Mouse (Mus musculus): ENCODE measurements around the gene Agrp. TPM values are rescaled to one million over a fixed set of nuclear protein-coding genes. Genes with fewer than 3 reads are reported as not detected.

Agrp gene
- total and polyA plus RNA-seq, 2 experiments from 2014 or later, result 7.6 TPM; not detected in 1

DNA sequence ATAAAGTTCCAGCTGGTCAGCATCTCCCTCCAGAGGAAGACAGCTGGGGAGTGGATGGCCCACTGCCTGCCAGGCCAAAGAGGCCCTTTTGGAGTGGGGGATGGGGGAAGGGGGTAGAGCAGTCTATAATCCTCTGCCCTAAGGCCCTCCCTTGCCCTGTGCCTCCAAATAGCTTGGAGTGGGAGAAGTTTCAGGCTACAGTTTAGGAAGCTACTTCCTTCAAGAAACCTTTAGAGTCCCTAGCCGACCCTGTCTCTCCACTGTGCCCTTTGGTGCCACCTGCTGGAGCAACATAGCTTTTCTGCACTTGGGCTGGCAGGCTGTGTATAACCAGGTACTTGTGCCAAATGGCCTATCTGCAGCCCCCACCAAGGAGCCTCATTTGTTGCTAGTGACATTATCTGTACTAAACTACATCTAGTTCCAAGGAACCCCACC is 103.3 kb downstream of the Agrp start:
- H3K36me3 ChIP-seq (ENCODE audit: insufficient read depth, low read length), result peaks cover 47% of the 10 kb centered on the region
- no peak for ATAC-seq (ENCODE audit: low FRiP score)
- H3K27me3 ChIP-seq (ENCODE audit: insufficient read depth, low read length), result no peaks in the 10 kb centered on the region
- no peaks in the 10 kb centered on the region for H3K9me3 ChIP-seq (ENCODE audit: low read length)
- H3K9ac ChIP-seq (replicated peaks; ENCODE audit: low read length, poor library complexity, severe bottlenecking), result no peak overlapping the region
- peak; percentile 84 for TF ChIP-seq CTCF (IDR thresholded peaks at IDR 0.05)
- H3K27ac ChIP-seq (ENCODE audit: low read depth, low read length), result no peak overlapping the region
- H3K4me1 ChIP-seq (ENCODE audit: insufficient read depth, low read length), result no peaks in the 10 kb centered on the region
- 0% methylated on average over 1 of the region's 1 CpGs for WGBS
- DNase-seq (ENCODE audit: low spot score), result peak; percentile 78
- no peak overlapping the region for H3K4me2 ChIP-seq (ENCODE audit: low read depth, low read length, poor library complexity, severe bottlenecking)
- no peak overlapping the region for H3K4me3 ChIP-seq (ENCODE audit: low read depth, low read length)

GRCm38 (mm10) chr8:105533439-105533838 is 103.8 kb downstream of the Agrp start:
- no peaks in the 10 kb centered on the region for H3K4me1 ChIP-seq (ENCODE audit: insufficient read depth, low read length)
- H3K4me2 ChIP-seq (ENCODE audit: low read depth, low read length, poor library complexity, severe bottlenecking), result no peak overlapping the region
- H3K36me3 ChIP-seq (ENCODE audit: insufficient read depth, low read length), result peaks cover 47% of the 10 kb centered on the region
- H3K4me3 ChIP-seq (ENCODE audit: low read depth, low read length), result no peak overlapping the region
- DNase-seq (ENCODE audit: low spot score) (no peak), ATAC-seq (ENCODE audit: low FRiP score) (no peak)
- H3K27me3 ChIP-seq (ENCODE audit: insufficient read depth, low read length), result no peaks in the 10 kb centered on the region
- 34% methylated on average over 2 of the region's 2 CpGs for WGBS
- no peak overlapping the region; the same call in 1 of the 2 replicates for H3K27ac ChIP-seq (ENCODE audit: low read depth, low read length)
- no peaks in the 10 kb centered on the region for H3K9me3 ChIP-seq (ENCODE audit: low read length)
- H3K9ac ChIP-seq (replicated peaks; ENCODE audit: low read length, poor library complexity, severe bottlenecking), result no peak overlapping the region
- TF ChIP-seq CTCF (IDR thresholded peaks at IDR 0.05), result no peak

GRCm38 (mm10) chr8:105531774-105532173 is 105.4 kb downstream of the Agrp start:
- 60% methylated on average over 2 of the region's 2 CpGs for WGBS
- ATAC-seq (ENCODE audit: low FRiP score) (no peak), DNase-seq (ENCODE audit: low spot score) (no peak)
- Histone ChIP-seq H3K4me1 (ENCODE audit: insufficient read depth, low read length) (no peaks in the 10 kb centered on the region), H3K27ac (ENCODE audit: low read depth, low read length) (no peak overlapping the region), H3K9ac (replicated peaks; ENCODE audit: low read length, poor library complexity, severe bottlenecking) (no peak overlapping the region), H3K9me3 (ENCODE audit: low read length) (no peaks in the 10 kb centered on the region), H3K36me3 (ENCODE audit: insufficient read depth, low read length) (peaks cover 38% of the 10 kb centered on the region), H3K4me3 (ENCODE audit: low read depth, low read length) (no peak overlapping the region), H3K4me2 (ENCODE audit: low read depth, low read length, poor library complexity, severe bottlenecking) (no peak overlapping the region), H3K27me3 (ENCODE audit: insufficient read depth, low read length) (no peaks in the 10 kb centered on the region)
- TF ChIP-seq CTCF (IDR thresholded peaks at IDR 0.05), result peak; percentile 53

GRCm38 (mm10) chr8:105529271-105529670 is 107.9 kb downstream of the Agrp start:
- Histone ChIP-seq H3K9me3 (ENCODE audit: low read length) (no peaks in the 10 kb centered on the region), H3K4me3 (ENCODE audit: low read depth, low read length) (no peak overlapping the region), H3K36me3 (ENCODE audit: insufficient read depth, low read length) (peaks cover 45% of the 10 kb centered on the region), H3K9ac (replicated peaks; ENCODE audit: low read length, poor library complexity, severe bottlenecking) (no peak overlapping the region), H3K27ac (ENCODE audit: low read depth, low read length) (no peak overlapping the region), H3K4me2 (ENCODE audit: low read depth, low read length, poor library complexity, severe bottlenecking) (no peak overlapping the region), H3K27me3 (ENCODE audit: insufficient read depth, low read length) (no peaks in the 10 kb centered on the region), H3K4me1 (ENCODE audit: insufficient read depth, low read length) (no peaks in the 10 kb centered on the region)
- no peak for DNase-seq (ENCODE audit: low spot score)
- TF ChIP-seq CTCF (IDR thresholded peaks at IDR 0.05), result no peak
- ATAC-seq (ENCODE audit: low FRiP score), result no peak
- 87% methylated on average over 3 of the region's 3 CpGs for WGBS

DNA sequence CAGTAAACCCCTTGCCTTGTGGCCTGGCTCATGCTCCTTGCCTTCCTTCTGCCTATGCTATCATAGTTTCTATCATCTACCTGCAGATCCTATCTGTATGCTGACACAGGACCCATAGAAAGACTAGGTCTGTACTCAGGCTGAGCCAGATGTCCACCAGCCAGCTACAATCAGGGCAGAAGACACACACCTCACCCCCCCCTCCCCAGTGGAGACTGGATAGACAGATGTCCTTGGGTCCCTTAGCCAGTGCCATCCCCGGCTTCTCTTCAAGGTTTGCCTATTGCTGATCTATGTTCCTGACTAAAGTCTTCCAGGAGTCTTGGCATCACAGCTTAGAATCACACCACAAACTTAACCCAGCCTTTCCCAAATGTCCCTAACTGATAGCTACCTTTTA is 109.0 kb downstream of the Agrp start:
- 100% methylated on average over 1 of the region's 1 CpGs for WGBS
- Histone ChIP-seq H3K4me1 (ENCODE audit: insufficient read depth, low read length) (no peaks in the 10 kb centered on the region), H3K4me3 (ENCODE audit: low read depth, low read length) (no peak overlapping the region), H3K27me3 (ENCODE audit: insufficient read depth, low read length) (no peaks in the 10 kb centered on the region), H3K4me2 (ENCODE audit: low read depth, low read length, poor library complexity, severe bottlenecking) (no peak overlapping the region), H3K36me3 (ENCODE audit: insufficient read depth, low read length) (peaks cover 51% of the 10 kb centered on the region), H3K27ac (ENCODE audit: low read depth, low read length) (no peak overlapping the region), H3K9me3 (ENCODE audit: low read length) (no peaks in the 10 kb centered on the region), H3K9ac (replicated peaks; ENCODE audit: low read length, poor library complexity, severe bottlenecking) (no peak overlapping the region)
- ATAC-seq (ENCODE audit: low FRiP score), result no peak
- DNase-seq (ENCODE audit: low spot score), result no peak
- no peak for TF ChIP-seq CTCF (IDR thresholded peaks at IDR 0.05)

DNA sequence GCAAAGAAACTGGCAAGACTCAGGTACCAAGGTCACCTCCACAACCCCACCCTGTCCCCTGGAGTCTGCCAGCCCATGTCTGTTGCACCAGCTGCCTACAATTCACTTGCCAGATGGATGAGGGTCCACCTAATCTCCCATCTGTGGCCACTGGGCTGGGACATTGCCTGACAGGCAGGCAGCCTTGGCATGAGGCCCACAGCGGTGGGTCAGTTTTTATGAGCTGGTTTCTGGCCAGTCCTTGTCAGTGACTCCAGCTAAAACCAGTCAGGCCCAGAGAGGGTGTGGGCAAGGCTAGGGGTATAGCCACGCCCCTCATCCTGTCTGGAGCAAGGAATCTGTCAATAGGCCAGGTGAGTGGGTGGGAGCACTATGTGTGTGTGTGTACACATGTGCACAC is 110.1 kb downstream of the Agrp start:
- Histone ChIP-seq H3K4me3 (ENCODE audit: low read depth, low read length) (no peak overlapping the region), H3K27ac (ENCODE audit: low read depth, low read length) (no peak overlapping the region), H3K4me2 (ENCODE audit: low read depth, low read length, poor library complexity, severe bottlenecking) (no peak overlapping the region), H3K27me3 (ENCODE audit: insufficient read depth, low read length) (no peaks in the 10 kb centered on the region), H3K9me3 (ENCODE audit: low read length) (no peaks in the 10 kb centered on the region), H3K36me3 (ENCODE audit: insufficient read depth, low read length) (peaks cover 51% of the 10 kb centered on the region), H3K4me1 (ENCODE audit: insufficient read depth, low read length) (no peaks in the 10 kb centered on the region), H3K9ac (replicated peaks; ENCODE audit: low read length, poor library complexity, severe bottlenecking) (no peak overlapping the region)
- no peak for TF ChIP-seq CTCF (IDR thresholded peaks at IDR 0.05)
- peak; percentile 69 for DNase-seq (ENCODE audit: low spot score)
- ATAC-seq (ENCODE audit: low FRiP score), result no peak
- WGBS, result 85% methylated on average over 2 of the region's 2 CpGs
